Mouse (Mus musculus) thymus, adult 2 months (tissue): ENCODE results near the gene Glis2. TPM values are rescaled to one million over a fixed set of nuclear protein-coding genes. Genes with fewer than 3 reads are reported as not detected.

Source experiments
- DNase-seq: peaks from one replicate; pipeline ENCODE4 v3.0.0; 2021
- H3K27ac ChIP-seq: fragments of 200-500 bp; 2 replicates; pipeline ENCODE4 v1.5.1; 2012; ENCODE audit warnings: low read length, control low read depth; ENCODE audit not compliant: control insufficient read depth, insufficient read depth
- H3K27me3 ChIP-seq: fragments of 200-500 bp; 2 replicates; pipeline ENCODE4 v1.6.1; 2012; ENCODE audit warnings: mild to moderate bottlenecking, low read length, moderate library complexity, mixed read lengths; ENCODE audit not compliant: control insufficient read depth, insufficient read depth
- H3K36me3 ChIP-seq: fragments of 200-500 bp; 2 replicates; pipeline ENCODE4 v1.6.1; 2012; ENCODE audit warnings: mild to moderate bottlenecking, low read length, moderate library complexity; ENCODE audit not compliant: control insufficient read depth, insufficient read depth
- H3K4me1 ChIP-seq: fragments of 200-500 bp; replicated peaks from 2 replicates; pipeline ENCODE4 v1.6.1; 2012; ENCODE audit warnings: low read length; ENCODE audit not compliant: control insufficient read depth, insufficient read depth
- H3K4me3 ChIP-seq: fragments of 200-500 bp; 2 replicates; pipeline ENCODE4 v1.5.1; 2012; ENCODE audit warnings: mild to moderate bottlenecking, low read length, control low read depth, moderate library complexity; ENCODE audit not compliant: control insufficient read depth, insufficient read depth
- CTCF ChIP-seq: fragments of 200-500 bp; IDR thresholded peaks from 2 replicates; pipeline ENCODE4 v1.5.1; 2012; ENCODE audit warnings: mild to moderate bottlenecking, control low read depth, low read length, moderate library complexity, borderline replicate concordance; ENCODE audit not compliant: control insufficient read depth, poor library complexity, insufficient read depth; ENCODE audit errors: extremely low read depth
- POLR2A ChIP-seq: fragments of 200-500 bp; IDR thresholded peaks from 2 replicates; pipeline ENCODE4 v1.6.1; 2012; ENCODE audit warnings: mild to moderate bottlenecking, low read length, control low read depth, moderate library complexity; ENCODE audit not compliant: control insufficient read depth, poor library complexity, insufficient read depth; ENCODE audit errors: extremely low read depth
- WGBS: fragments of 180-500 bp; shearing (Covaris S2); methylation state at CpG from one replicate; pipeline ENCODE4 v1.1.7; 2018; 5-methylcytosine and 5-hydroxymethylcytosine counted together
- polyA plus RNA-seq: library from polyadenylated mRNA; depleted of rRNA; stranded (reverse); fragments of >200 nt; gene quantifications from 2 replicates; pipeline ENCODE4 v1.2.3, GENCODE M21; 2012

Glis2 gene
- polyA plus RNA-seq, 1 experiment = 14.3 TPM

DNA sequence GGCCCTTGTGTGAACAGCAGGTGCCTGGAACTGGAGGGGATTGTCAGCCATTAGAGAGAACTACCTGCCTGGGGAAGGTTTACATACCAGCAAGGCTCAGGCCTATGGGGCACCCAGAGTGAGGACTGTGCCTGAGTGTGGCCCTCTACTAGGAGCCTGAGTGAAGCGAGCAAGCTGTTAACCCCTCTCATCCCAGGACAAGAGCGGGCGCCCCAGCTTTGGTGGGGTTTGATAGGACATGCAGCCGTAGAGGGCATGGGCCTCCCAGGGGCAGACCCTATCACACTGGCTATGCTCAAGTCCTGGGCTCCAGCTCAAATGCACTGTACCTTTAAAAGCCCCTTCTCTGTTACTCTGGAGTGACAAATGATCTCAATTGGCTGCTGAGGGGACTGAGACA, 52.3 kb downstream of the Glis2 start:
- H3K4me3 ChIP-seq = no peak overlapping the region
- H3K36me3 ChIP-seq = peaks cover 18% of the 10 kb centered on the region
- no peak for DNase-seq
- no peaks in the 10 kb centered on the region for H3K27me3 ChIP-seq
- 94% methylated on average over 4 of the region's 4 CpGs for WGBS
- TF ChIP-seq CTCF (no peak), POLR2A (no peak)
- no peak overlapping the region for H3K27ac ChIP-seq
- no peaks in the 10 kb centered on the region for H3K4me1 ChIP-seq

DNA sequence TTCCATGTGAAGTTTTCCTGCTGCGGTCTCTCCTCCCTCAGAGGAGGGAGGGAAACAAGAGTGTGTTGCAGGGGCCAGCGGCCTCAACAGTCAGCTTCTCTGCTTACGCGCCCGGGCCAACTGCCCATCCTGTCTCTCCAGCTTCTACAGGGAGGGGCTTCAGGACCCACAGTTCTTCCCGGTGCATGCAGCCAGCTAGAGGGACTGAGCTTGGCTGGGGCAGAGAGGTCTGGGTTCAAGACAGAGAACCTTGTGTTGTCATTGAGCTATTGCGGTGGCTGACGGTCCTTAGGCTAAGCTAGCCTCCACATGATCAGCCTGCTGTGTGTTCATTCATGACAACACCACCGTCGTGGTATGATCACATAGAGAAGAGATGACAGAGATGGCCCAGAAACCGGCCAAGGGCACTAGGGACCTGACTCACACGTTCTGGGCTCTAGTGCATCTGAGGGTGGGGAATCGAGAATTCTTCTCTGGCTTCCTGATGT, 53.2 kb downstream of the Glis2 start:
- 91% methylated on average over 13 of the region's 13 CpGs for WGBS
- H3K27ac ChIP-seq = no peak overlapping the region
- H3K27me3 ChIP-seq = no peaks in the 10 kb centered on the region
- peaks cover 26% of the 10 kb centered on the region for H3K36me3 ChIP-seq
- no peak for DNase-seq
- TF ChIP-seq POLR2A (no peak), CTCF (no peak)
- no peaks in the 10 kb centered on the region for H3K4me1 ChIP-seq
- H3K4me3 ChIP-seq = no peak overlapping the region

GRCm38 (mm10) chr16:4648416-4649023, 54.0 kb downstream of the Glis2 start:
- Histone ChIP-seq H3K4me1 (no peaks in the 10 kb centered on the region), H3K36me3 (peaks cover 30% of the 10 kb centered on the region), H3K27me3 (no peaks in the 10 kb centered on the region), H3K27ac (no peak overlapping the region), H3K4me3 (no peak overlapping the region)
- no peak for TF ChIP-seq CTCF
- 97% methylated on average over 28 of the region's 28 CpGs for WGBS
- DNase-seq = no peak

DNA sequence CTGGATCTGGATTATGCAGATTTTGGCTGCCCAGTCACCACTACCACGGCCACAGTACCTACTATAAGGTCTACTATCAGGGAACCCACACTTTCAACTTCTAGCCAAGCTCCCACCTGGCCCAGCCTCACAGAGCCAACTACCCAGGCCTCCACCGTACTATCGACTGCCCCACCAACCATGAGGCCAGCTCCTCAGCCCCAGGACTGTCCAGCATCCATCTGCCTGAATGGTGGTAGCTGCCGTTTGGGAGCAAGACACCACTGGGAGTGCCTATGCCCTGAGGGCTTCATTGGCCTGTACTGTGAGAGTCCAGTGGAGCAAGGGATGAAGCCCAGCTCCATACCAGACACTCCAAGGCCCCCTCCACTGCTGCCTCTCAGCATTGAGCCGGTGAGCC, 54.7 kb downstream of the Glis2 start:
- Histone ChIP-seq H3K36me3 (peaks cover 30% of the 10 kb centered on the region), H3K27me3 (no peaks in the 10 kb centered on the region), H3K4me3 (no peak overlapping the region), H3K27ac (no peak overlapping the region), H3K4me1 (no peaks in the 10 kb centered on the region)
- TF ChIP-seq POLR2A (no peak), CTCF (no peak)
- no peak for DNase-seq
- 96% methylated on average over 5 of the region's 5 CpGs for WGBS

GRCm38 (mm10) chr16:4649692-4650091, 55.2 kb downstream of the Glis2 start:
- Histone ChIP-seq H3K36me3 (peaks cover 33% of the 10 kb centered on the region), H3K4me1 (no peaks in the 10 kb centered on the region), H3K4me3 (no peak overlapping the region), H3K27me3 (no peaks in the 10 kb centered on the region), H3K27ac (no peak overlapping the region)
- no peak for DNase-seq
- 95% methylated on average over 11 of the region's 11 CpGs for WGBS
- TF ChIP-seq CTCF (no peak), POLR2A (no peak)

DNA sequence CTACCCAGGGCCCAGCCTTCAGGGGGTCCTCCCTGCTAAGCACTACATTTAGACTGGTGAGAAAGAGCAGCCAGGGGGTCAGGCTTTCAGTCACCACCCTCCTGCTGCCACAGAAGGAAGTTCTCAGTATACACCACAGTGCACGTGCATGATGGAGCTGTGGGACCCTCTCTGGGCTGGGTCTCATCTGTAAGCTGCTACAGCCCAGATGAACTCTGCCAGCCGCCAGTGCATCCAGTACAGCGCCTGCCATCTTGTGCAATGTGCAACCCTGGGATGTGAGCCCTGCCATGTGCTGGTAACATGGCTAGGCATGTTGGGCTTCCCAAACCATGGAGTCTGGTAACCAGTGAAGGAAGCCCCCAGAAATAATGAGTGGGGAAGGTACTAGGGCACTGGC, 55.6 kb downstream of the Glis2 start:
- no peak for DNase-seq
- Histone ChIP-seq H3K36me3 (peaks cover 37% of the 10 kb centered on the region), H3K27ac (no peak overlapping the region), H3K4me3 (no peak overlapping the region), H3K27me3 (no peaks in the 10 kb centered on the region), H3K4me1 (no peaks in the 10 kb centered on the region)
- WGBS = 97% methylated on average over 3 of the region's 3 CpGs
- TF ChIP-seq CTCF (no peak), POLR2A (no peak)

GRCm38 (mm10) chr16:4651081-4651480, 56.6 kb downstream of the Glis2 start:
- no peak for DNase-seq
- no peaks in the 10 kb centered on the region for H3K27me3 ChIP-seq
- no peak overlapping the region for H3K27ac ChIP-seq
- peaks cover 45% of the 10 kb centered on the region for H3K36me3 ChIP-seq
- TF ChIP-seq CTCF = no peak
- WGBS = 95% methylated on average over 1 of the region's 1 CpGs
- H3K4me1 ChIP-seq = no peaks in the 10 kb centered on the region
- no peak overlapping the region for H3K4me3 ChIP-seq
